Mouse (Mus musculus): ENCODE measurements around the gene Mc1r. TPM values are rescaled to one million over a fixed set of nuclear protein-coding genes. Genes with fewer than 3 reads are reported as not detected.

Mc1r gene
- total and polyA plus RNA-seq, 3 experiments = 0.31 to 0.45 TPM; not detected in 1

DNA sequence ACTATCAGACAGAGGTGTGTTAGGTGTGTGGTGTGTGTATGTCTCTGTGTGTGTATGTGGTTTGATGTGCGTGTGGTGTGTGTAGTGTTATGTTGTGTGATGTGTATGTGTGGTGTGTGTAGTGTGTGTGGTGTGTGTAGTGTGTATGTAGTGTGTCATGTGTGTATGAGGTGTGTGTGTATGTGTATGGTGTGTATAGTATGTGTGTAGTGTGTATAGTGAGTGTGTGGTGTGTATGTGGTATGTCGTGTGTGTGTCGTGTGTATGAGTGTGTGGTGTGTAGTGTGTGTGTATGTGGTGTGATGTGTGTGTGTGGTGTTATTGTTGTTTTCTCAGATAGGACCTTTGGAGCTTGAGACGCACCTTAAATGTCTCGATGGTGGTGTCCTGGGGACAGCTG, 35.4 kb downstream of the Mc1r start:
- Histone ChIP-seq H3K36me3 (ENCODE audit: control insufficient read depth in 1 of 2, insufficient read depth in 2 of 2, low read length in 2 of 2) (peaks cover 0 to 3% of the 10 kb centered on the region in 2 experiments; a peak in 1 of 4 replicates), H3K9me3 (replicated peaks; ENCODE audit: insufficient read depth, low read length) (no peaks in the 10 kb centered on the region), H3K9ac (ENCODE audit: control insufficient read depth, low read depth, low read length, poor library complexity, severe bottlenecking) (no peak overlapping the region), H3K4me1 (ENCODE audit: control insufficient read depth in 1 of 2, insufficient read depth in 2 of 2, low read length in 2 of 2) (peaks cover 6 to 20% of the 10 kb centered on the region in 2 experiments), H3K79me2 (ENCODE audit: control insufficient read depth, insufficient read depth, low read length, poor library complexity) (peaks cover 4% of the 10 kb centered on the region; the same call in 1 of the 2 replicates), H3K27ac (ENCODE audit: control insufficient read depth, low read depth, low read length) (peak overlapping the region; percentile 37), H3K4me3 (ENCODE audit: control insufficient read depth in 1 of 2, insufficient read depth in 1 of 2, low read depth in 2 of 2, low read length in 2 of 2) (peak overlapping the region; percentile 90; a peak in 3 of 4 replicates), H3K27me3 (ENCODE audit: control insufficient read depth in 1 of 2, insufficient read depth in 2 of 2, low read length in 2 of 2) (no peaks in the 10 kb centered on the region)
- no peak for DNase-seq (ENCODE audit: low read depth, low spot score)
- TF ChIP-seq GATA1 (IDR thresholded peaks at IDR 0.05; ENCODE audit: low read depth, low read length) (no peak), ETS1 (IDR thresholded peaks at IDR 0.05; ENCODE audit: low read depth, low read length) (no peak), CHD1 (IDR thresholded peaks at IDR 0.05; ENCODE audit: low read depth, low read length) (no peak), MXI1 (IDR thresholded peaks at IDR 0.05; ENCODE audit: low read depth, low read length) (no peak), SMC3 (IDR thresholded peaks at IDR 0.05; ENCODE audit: low read depth, low read length) (no peak), MYB (IDR thresholded peaks at IDR 0.05; ENCODE audit: low read depth, low read length) (no peak), KAT2A (conservative IDR thresholded peaks at IDR 0.05; ENCODE audit: low read depth, low read length) (no peak), GABPA (IDR thresholded peaks at IDR 0.05; ENCODE audit: low read depth, low read length) (no peak), MAFK (IDR thresholded peaks at IDR 0.05; ENCODE audit: borderline replicate concordance, low read depth, low read length) (no peak), BHLHE40 (IDR thresholded peaks at IDR 0.05; ENCODE audit: borderline replicate concordance, low read depth, low read length) (no peak)

DNA sequence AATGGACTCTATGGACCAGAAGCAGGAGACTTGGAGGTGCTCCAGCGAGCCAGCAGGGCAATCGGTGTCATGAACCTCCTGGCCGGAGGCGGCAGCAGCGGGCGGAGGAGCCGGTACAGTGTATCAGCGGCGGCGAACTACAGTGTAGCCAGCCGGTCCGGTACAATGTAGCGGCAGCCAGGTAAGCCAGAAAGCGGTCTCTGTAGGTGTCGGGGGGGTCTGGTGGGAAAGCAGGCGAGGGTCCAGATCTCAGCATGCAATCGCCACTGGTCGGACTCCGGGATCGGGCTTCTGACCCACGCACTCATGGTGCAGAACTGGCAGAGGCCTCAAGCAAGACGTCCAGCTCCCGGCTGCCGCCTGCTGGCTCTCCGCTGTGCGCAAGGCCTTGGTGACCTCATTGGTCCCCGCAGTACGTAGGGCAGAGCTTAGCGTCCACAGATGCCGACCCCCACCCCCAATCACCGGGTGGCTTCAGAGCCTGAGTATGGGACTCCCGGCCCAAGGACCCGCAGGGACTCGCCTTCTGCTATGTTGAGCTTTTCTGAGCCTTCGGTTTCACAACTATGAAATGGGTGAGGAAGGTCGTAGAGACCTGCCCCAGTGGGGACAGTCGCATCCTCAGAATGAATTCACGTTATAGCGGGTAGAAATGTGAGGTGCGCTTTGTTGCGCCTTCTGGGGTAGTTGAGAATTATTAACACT, 36.1 kb downstream of the Mc1r start:
- Histone ChIP-seq H3K27ac (ENCODE audit: control insufficient read depth, low read depth, low read length) (peak overlapping the region; percentile 71), H3K27me3 (ENCODE audit: control insufficient read depth in 1 of 2, insufficient read depth in 2 of 2, low read length in 2 of 2) (no peaks in the 10 kb centered on the region), H3K4me1 (ENCODE audit: control insufficient read depth in 1 of 2, insufficient read depth in 2 of 2, low read length in 2 of 2) (peaks cover 6 to 20% of the 10 kb centered on the region in 2 experiments), H3K9me3 (replicated peaks; ENCODE audit: insufficient read depth, low read length) (no peaks in the 10 kb centered on the region), H3K9ac (ENCODE audit: control insufficient read depth, low read depth, low read length, poor library complexity, severe bottlenecking) (peak overlapping the region; percentile 94), H3K36me3 (ENCODE audit: control insufficient read depth in 1 of 2, insufficient read depth in 2 of 2, low read length in 2 of 2) (peaks cover 0 to 3% of the 10 kb centered on the region in 2 experiments; a peak in 1 of 4 replicates), H3K79me2 (ENCODE audit: control insufficient read depth, insufficient read depth, low read length, poor library complexity) (peaks cover 4% of the 10 kb centered on the region; the same call in 1 of the 2 replicates), H3K4me3 (ENCODE audit: control insufficient read depth in 1 of 2, insufficient read depth in 1 of 2, low read depth in 2 of 2, low read length in 2 of 2) (peak overlapping the region; percentile 90)
- TF ChIP-seq RCOR1 (IDR thresholded peaks at IDR 0.05; ENCODE audit: low read depth, low read length) = no peak
- TF ChIP-seq SMC3 (IDR thresholded peaks at IDR 0.05; ENCODE audit: low read depth, low read length) = peak; percentile 39
- TF ChIP-seq RAD21 (IDR thresholded peaks at IDR 0.05; ENCODE audit: low read depth, low read length) = 0 out of 2 replicates have a peak, but pooled peaks have one; percentile 2
- TF ChIP-seq POLR2AphosphoS2 (IDR thresholded peaks at IDR 0.05; ENCODE audit: low read length) = peak; percentile 45; the same call in 1 of the 2 replicates
- 0 out of 2 replicates have a peak, but pooled peaks have one; percentile 13 for TF ChIP-seq ZKSCAN1 (IDR thresholded peaks at IDR 0.05; ENCODE audit: low read depth, low read length)
- peak; percentile 61 for TF ChIP-seq SIN3A (IDR thresholded peaks at IDR 0.05; ENCODE audit: low read length)
- TF ChIP-seq MAX (IDR thresholded peaks at IDR 0.05; ENCODE audit: low read length) = peak; percentile 37; the same call in 1 of the 2 replicates
- TF ChIP-seq EP300 (IDR thresholded peaks at IDR 0.05; ENCODE audit: low read depth in 1 of 2, low read length in 2 of 2) = no peak
- peak; percentile 76 for TF ChIP-seq HCFC1 (IDR thresholded peaks at IDR 0.05; ENCODE audit: low read depth, low read length)
- TF ChIP-seq TCF12 (IDR thresholded peaks at IDR 0.05; ENCODE audit: low read depth, low read length) = 0 out of 2 replicates have a peak, but pooled peaks have one; percentile 15
- TF ChIP-seq MEF2A (IDR thresholded peaks at IDR 0.05; ENCODE audit: extremely low read depth, insufficient replicate concordance, low read depth, low read length, poor library complexity, severe bottlenecking) = no peak
- TF ChIP-seq TBP (IDR thresholded peaks at IDR 0.05; ENCODE audit: low read depth, low read length) = peak; percentile 53; the same call in 1 of the 2 replicates
- TF ChIP-seq POLR2A (IDR thresholded peaks at IDR 0.05; ENCODE audit: control insufficient read depth in 1 of 2, insufficient read depth in 1 of 2, low read depth in 1 of 2, low read length in 2 of 2, poor library complexity in 1 of 2) = peak; percentile 56 to 79; a peak in 3 of 4 replicates
- peak; percentile 65 for TF ChIP-seq NELFE (IDR thresholded peaks at IDR 0.05; ENCODE audit: low read depth, low read length)
- TF ChIP-seq ETS1 (IDR thresholded peaks at IDR 0.05; ENCODE audit: low read depth, low read length) = no peak
- peak; percentile 7; the same call in 1 of the 2 replicates for TF ChIP-seq ZNF384 (IDR thresholded peaks at IDR 0.05; ENCODE audit: low read depth, low read length)
- peak; percentile 34; the same call in 1 of the 2 replicates for TF ChIP-seq NRF1 (IDR thresholded peaks at IDR 0.05; ENCODE audit: insufficient read depth, low read depth, low read length, poor library complexity, severe bottlenecking)
- 0 out of 2 replicates have a peak, but pooled peaks have one; percentile 18 for TF ChIP-seq MXI1 (IDR thresholded peaks at IDR 0.05; ENCODE audit: low read depth, low read length)
- peak; percentile 85; the same call in 1 of the 2 replicates for TF ChIP-seq CHD1 (IDR thresholded peaks at IDR 0.05; ENCODE audit: low read depth, low read length)
- TF ChIP-seq MYC (IDR thresholded peaks at IDR 0.05; ENCODE audit: low read depth, low read length) = 0 out of 2 replicates have a peak, but pooled peaks have one; percentile 15
- TF ChIP-seq UBTF (IDR thresholded peaks at IDR 0.05; ENCODE audit: borderline replicate concordance, insufficient read depth, low read depth, low read length) = no peak
- peak; percentile 51 to 90 (median 63) for TF ChIP-seq CTCF (IDR thresholded peaks at IDR 0.05 in 2 of 3, conservative IDR thresholded peaks at IDR 0.05 in 1 of 3; ENCODE audit: control insufficient read depth in 1 of 3, insufficient read depth in 1 of 3, low read depth in 2 of 3, low read length in 3 of 3, poor library complexity in 1 of 3, severe bottlenecking in 1 of 3)
- peak; percentile 66; the same call in 1 of the 2 replicates for TF ChIP-seq GABPA (IDR thresholded peaks at IDR 0.05; ENCODE audit: low read depth, low read length)
- peak; percentile 95 for DNase-seq (ENCODE audit: low read depth, low spot score)
